Mouse (Mus musculus): Measurements from ENCODE around the gene Olfr1281. TPM values are rescaled to one million over a fixed set of nuclear protein-coding genes. Genes with fewer than 3 reads are reported as not detected.
"Not testable (repeated sequence)": the region's sequence is repeated elsewhere in the genome, so short reads cannot be mapped to it uniquely, and the experiment has no call there.

Gene Olfr1281
- polyA plus RNA-seq (2014; fragmentation: Nextera tagmentation; extraction: Ambion mirVana), result not detected in 2 replicates

- DNase-seq (ENCODE audit: low spot score) (no peak), ATAC-seq (replicated peaks; ENCODE audit: insufficient number of reproducible peaks, low FRiP score, low TSS enrichment, low read depth) (no peak)
- no peaks in the 10 kb centered on the region for H3K27me3 ChIP-seq (ENCODE audit: control insufficient read depth, insufficient read depth, low read length)
- no peak within 1 kb of the TSS for H3K9ac ChIP-seq (replicated peaks; ENCODE audit: low read length)
- no peaks in the 10 kb centered on the region for H3K9me3 ChIP-seq (replicated peaks; ENCODE audit: control insufficient read depth, low read length)
- H3K4me1 ChIP-seq (ENCODE audit: control insufficient read depth, insufficient read depth, low read length), result no peaks in the 10 kb centered on the region
- no peak within 1 kb of the TSS for H3K4me3 ChIP-seq (ENCODE audit: low read depth, low read length)
- H3K27ac ChIP-seq (replicated peaks; ENCODE audit: low read depth, low read length), result no peak within 1 kb of the TSS
- no peaks in the 10 kb centered on the region for H3K36me3 ChIP-seq (replicated peaks; ENCODE audit: control insufficient read depth, insufficient read depth, low read depth, low read length)
- 75% methylated on average over 2 of the region's 2 CpGs for WGBS
- no peak within 1 kb of the TSS for H3K4me2 ChIP-seq (ENCODE audit: low read depth, low read length)
Measured at GRCm38 (mm10) chr2:111326220-111326619, at the start of gene Olfr1281. Olfr1281 (plus strand) TSS chr2:111326520.

- Histone ChIP-seq H3K9ac (replicated peaks; ENCODE audit: low read length) (no peak within 1 kb of the TSS), H3K4me2 (ENCODE audit: low read depth, low read length) (no peak within 1 kb of the TSS), H3K27ac (replicated peaks; ENCODE audit: low read depth, low read length) (no peak within 1 kb of the TSS), H3K36me3 (replicated peaks; ENCODE audit: control insufficient read depth, insufficient read depth, low read depth, low read length) (no peaks in the 10 kb centered on the region), H3K4me3 (ENCODE audit: low read depth, low read length) (no peak within 1 kb of the TSS), H3K4me1 (ENCODE audit: control insufficient read depth, insufficient read depth, low read length) (no peaks in the 10 kb centered on the region), H3K9me3 (replicated peaks; ENCODE audit: control insufficient read depth, low read length) (no peaks in the 10 kb centered on the region), H3K27me3 (ENCODE audit: control insufficient read depth, insufficient read depth, low read length) (no peaks in the 10 kb centered on the region)
- ATAC-seq (replicated peaks; ENCODE audit: insufficient number of reproducible peaks, low FRiP score, low TSS enrichment, low read depth) (no peak), DNase-seq (ENCODE audit: low spot score) (no peak)
Measured at GRCm38 (mm10) chr2:111289836-111290235, 36.5 kb upstream of the Olfr1281 start, which contains the start of gene Olfr1278. Olfr1278 (plus strand) TSS chr2:111290136.

GRCm38 (mm10) chr2:111298541-111298940 is 27.8 kb upstream of the Olfr1281 start:
- no peak for ATAC-seq (replicated peaks; ENCODE audit: insufficient number of reproducible peaks, low FRiP score, low TSS enrichment, low read depth)
- H3K36me3 ChIP-seq (replicated peaks; ENCODE audit: control insufficient read depth, insufficient read depth, low read depth, low read length), result no peaks in the 10 kb centered on the region
- H3K4me3 ChIP-seq (ENCODE audit: low read depth, low read length), result no peak overlapping the region
- H3K4me1 ChIP-seq (ENCODE audit: control insufficient read depth, insufficient read depth, low read length), result no peaks in the 10 kb centered on the region
- no peaks in the 10 kb centered on the region for H3K9me3 ChIP-seq (replicated peaks; ENCODE audit: control insufficient read depth, low read length)
- no peak for DNase-seq (ENCODE audit: low spot score)
- H3K9ac ChIP-seq (replicated peaks; ENCODE audit: low read length), result no peak overlapping the region
- H3K4me2 ChIP-seq (ENCODE audit: low read depth, low read length), result no peak overlapping the region
- no peaks in the 10 kb centered on the region for H3K27me3 ChIP-seq (ENCODE audit: control insufficient read depth, insufficient read depth, low read length)
- no peak overlapping the region for H3K27ac ChIP-seq (replicated peaks; ENCODE audit: low read depth, low read length)

GRCm38 (mm10) chr2:111300374-111300773 is 25.9 kb upstream of the Olfr1281 start, which contains the start of gene Olfr1279:
Olfr1279 (plus strand) TSS chr2:111300635.
- Histone ChIP-seq H3K9me3 (replicated peaks; ENCODE audit: control insufficient read depth, low read length) (no peaks in the 10 kb centered on the region), H3K4me2 (ENCODE audit: low read depth, low read length) (no peak within 1 kb of the TSS), H3K4me1 (ENCODE audit: control insufficient read depth, insufficient read depth, low read length) (no peaks in the 10 kb centered on the region), H3K36me3 (replicated peaks; ENCODE audit: control insufficient read depth, insufficient read depth, low read depth, low read length) (no peaks in the 10 kb centered on the region), H3K9ac (replicated peaks; ENCODE audit: low read length) (no peak within 1 kb of the TSS), H3K27me3 (ENCODE audit: control insufficient read depth, insufficient read depth, low read length) (no peaks in the 10 kb centered on the region), H3K4me3 (ENCODE audit: low read depth, low read length) (no peak within 1 kb of the TSS), H3K27ac (replicated peaks; ENCODE audit: low read depth, low read length) (no peak within 1 kb of the TSS)
- no peak for DNase-seq (ENCODE audit: low spot score)
- no peak for ATAC-seq (replicated peaks; ENCODE audit: insufficient number of reproducible peaks, low FRiP score, low TSS enrichment, low read depth)

GRCm38 (mm10) chr2:111313717-111314116 is 12.6 kb upstream of the Olfr1281 start, which contains the start of gene Olfr1280:
Olfr1280 (plus strand) TSS chr2:111314017.
- no peak within 1 kb of the TSS for H3K4me3 ChIP-seq (ENCODE audit: low read depth, low read length)
- no peaks in the 10 kb centered on the region for H3K36me3 ChIP-seq (replicated peaks; ENCODE audit: control insufficient read depth, insufficient read depth, low read depth, low read length)
- H3K4me2 ChIP-seq (ENCODE audit: low read depth, low read length), result no peak within 1 kb of the TSS
- DNase-seq (ENCODE audit: low spot score), result no peak
- no peaks in the 10 kb centered on the region for H3K27me3 ChIP-seq (ENCODE audit: control insufficient read depth, insufficient read depth, low read length)
- H3K27ac ChIP-seq (replicated peaks; ENCODE audit: low read depth, low read length), result no peak within 1 kb of the TSS
- ATAC-seq (replicated peaks; ENCODE audit: insufficient number of reproducible peaks, low FRiP score, low TSS enrichment, low read depth), result no peak
- H3K9me3 ChIP-seq (replicated peaks; ENCODE audit: control insufficient read depth, low read length), result no peaks in the 10 kb centered on the region
- H3K4me1 ChIP-seq (ENCODE audit: control insufficient read depth, insufficient read depth, low read length), result no peaks in the 10 kb centered on the region
- no peak within 1 kb of the TSS for H3K9ac ChIP-seq (replicated peaks; ENCODE audit: low read length)

GRCm38 (mm10) chr2:111333721-111334120 is 7.4 kb downstream of the Olfr1281 start:
- not testable (repeated sequence) for H3K4me2 ChIP-seq (ENCODE audit: low read depth, low read length); H3K9ac ChIP-seq (replicated peaks; ENCODE audit: low read length); H3K27ac ChIP-seq (replicated peaks; ENCODE audit: low read depth, low read length); DNase-seq (ENCODE audit: low spot score); H3K4me3 ChIP-seq (ENCODE audit: low read depth, low read length); H3K27me3 ChIP-seq (ENCODE audit: control insufficient read depth, insufficient read depth, low read length); ATAC-seq (replicated peaks; ENCODE audit: insufficient number of reproducible peaks, low FRiP score, low TSS enrichment, low read depth); H3K36me3 ChIP-seq (replicated peaks; ENCODE audit: control insufficient read depth, insufficient read depth, low read depth, low read length); H3K9me3 ChIP-seq (replicated peaks; ENCODE audit: control insufficient read depth, low read length); H3K4me1 ChIP-seq (ENCODE audit: control insufficient read depth, insufficient read depth, low read length)
- WGBS, result 80% methylated on average over 5 of the region's 5 CpGs

- Histone ChIP-seq H3K4me2 (ENCODE audit: low read depth, low read length) (no peak within 1 kb of the TSS), H3K27ac (replicated peaks; ENCODE audit: low read depth, low read length) (no peak within 1 kb of the TSS), H3K4me3 (ENCODE audit: low read depth, low read length) (no peak within 1 kb of the TSS), H3K4me1 (ENCODE audit: control insufficient read depth, insufficient read depth, low read length) (no peaks in the 10 kb centered on the region), H3K36me3 (replicated peaks; ENCODE audit: control insufficient read depth, insufficient read depth, low read depth, low read length) (no peaks in the 10 kb centered on the region), H3K9ac (replicated peaks; ENCODE audit: low read length) (no peak within 1 kb of the TSS), H3K9me3 (replicated peaks; ENCODE audit: control insufficient read depth, low read length) (no peaks in the 10 kb centered on the region), H3K27me3 (ENCODE audit: control insufficient read depth, insufficient read depth, low read length) (no peaks in the 10 kb centered on the region)
- DNase-seq (ENCODE audit: low spot score) (no peak), ATAC-seq (replicated peaks; ENCODE audit: insufficient number of reproducible peaks, low FRiP score, low TSS enrichment, low read depth) (no peak)
- WGBS, result 81% methylated on average over 2 of the region's 2 CpGs
Measured at GRCm38 (mm10) chr2:111335976-111336375, 9.7 kb downstream of the Olfr1281 start, which contains the start of gene Olfr1282. Olfr1282 (minus strand) TSS chr2:111336076.

- no peak within 1 kb of the TSS for H3K9ac ChIP-seq (replicated peaks; ENCODE audit: low read length)
- no peak for DNase-seq (ENCODE audit: low spot score)
- no peak within 1 kb of the TSS for H3K4me2 ChIP-seq (ENCODE audit: low read depth, low read length)
- H3K27me3 ChIP-seq (ENCODE audit: control insufficient read depth, insufficient read depth, low read length), result no peaks in the 10 kb centered on the region
- no peaks in the 10 kb centered on the region for H3K4me1 ChIP-seq (ENCODE audit: control insufficient read depth, insufficient read depth, low read length)
- no peak within 1 kb of the TSS for H3K27ac ChIP-seq (replicated peaks; ENCODE audit: low read depth, low read length)
- no peaks in the 10 kb centered on the region for H3K9me3 ChIP-seq (replicated peaks; ENCODE audit: control insufficient read depth, low read length)
- no peak for ATAC-seq (replicated peaks; ENCODE audit: insufficient number of reproducible peaks, low FRiP score, low TSS enrichment, low read depth)
- 79% methylated on average over 2 of the region's 2 CpGs for WGBS
- no peak within 1 kb of the TSS for H3K4me3 ChIP-seq (ENCODE audit: low read depth, low read length)
- H3K36me3 ChIP-seq (replicated peaks; ENCODE audit: control insufficient read depth, insufficient read depth, low read depth, low read length), result no peaks in the 10 kb centered on the region
Measured at GRCm38 (mm10) chr2:111366490-111366889, 40.2 kb downstream of the Olfr1281 start, which contains the start of gene Olfr1283. Olfr1283 (plus strand) TSS chr2:111366790.

Measured in embryonic facial prominence, embryonic 11.5 days (tissue).